Mouse (Mus musculus) heart, adult 2 months (tissue): ENCODE data around the gene Pdlim4. TPM values are rescaled to one million over a fixed set of nuclear protein-coding genes. Genes with fewer than 3 reads are reported as not detected.
A peak's percentile ranks its signal among the peaks of the same experiment; 100 is the strongest.

Experiments used
- DNase-seq, 2 experiments: peaks; one replicate each; pipeline ENCODE4 v3.0.0; 2021
- H3K27ac ChIP-seq: fragments of 200-600 bp; 2 replicates; pipeline ENCODE4 v1.8.1; 2022
- H3K27me3 ChIP-seq: fragments of 200-500 bp; 2 replicates; pipeline ENCODE4 v1.6.1; 2012; ENCODE audit warnings: mild to moderate bottlenecking, low read length, inconsistent platforms, mixed read lengths; ENCODE audit not compliant: control insufficient read depth, insufficient read depth
- H3K36me3 ChIP-seq: fragments of 200-500 bp; 2 replicates; pipeline ENCODE4 v1.6.1; 2012; ENCODE audit warnings: low read length, inconsistent platforms; ENCODE audit not compliant: control insufficient read depth, insufficient read depth
- H3K4me1 ChIP-seq: fragments of 200-500 bp; 2 replicates; pipeline ENCODE4 v1.6.1; 2011; ENCODE audit warnings: low read length; ENCODE audit not compliant: control insufficient read depth, insufficient read depth
- H3K4me3 ChIP-seq: fragments of 200-600 bp; 2 replicates; pipeline ENCODE4 v1.8.1; 2022
- H3K79me2 ChIP-seq: fragments of 200-500 bp; replicated peaks from 2 replicates; pipeline ENCODE4 v1.6.1; 2012; ENCODE audit warnings: mild to moderate bottlenecking, inconsistent platforms, low read length, moderate library complexity, mixed read lengths; ENCODE audit not compliant: control insufficient read depth, insufficient read depth
- H3K9ac ChIP-seq: fragments of 200-500 bp; 2 replicates; pipeline ENCODE4 v1.6.1; 2012; ENCODE audit warnings: low read depth, mild to moderate bottlenecking, control low read depth, inconsistent platforms, low read length, mixed read lengths
- CTCF ChIP-seq: fragments of 200-600 bp; IDR thresholded peaks from 2 replicates; pipeline ENCODE4 v1.8.1; 2022; ENCODE audit warnings: antibody characterized with exemption, mild to moderate bottlenecking, moderate library complexity
- EP300 ChIP-seq: fragments of 200-500 bp; IDR thresholded peaks from 2 replicates; pipeline ENCODE4 v1.6.1; 2011; ENCODE audit warnings: low read depth, low read length, control low read depth; ENCODE audit not compliant: insufficient read depth
- POLR2A ChIP-seq: fragments of 200-500 bp; IDR thresholded peaks from 2 replicates; pipeline ENCODE4 v1.6.1; 2011; ENCODE audit warnings: mild to moderate bottlenecking, low read depth, low read length, control low read depth; ENCODE audit not compliant: insufficient read depth
- WGBS: fragments of 180-500 bp; shearing (Covaris S2); methylation state at CpG from one replicate; pipeline ENCODE4 v1.1.7; 2018; 5-methylcytosine and 5-hydroxymethylcytosine counted together
- intact Hi-C: fragments of 180-260 bp; cut with DNase I; formaldehyde crosslinking; loops from one replicate; pipeline ENCODE4 v1.15.1; 2025
- polyA plus RNA-seq: library from polyadenylated mRNA; depleted of rRNA; stranded (reverse); fragments of >200 nt; gene quantifications from 2 replicates; pipeline ENCODE4 v1.2.3, GENCODE M21; 2012
- total RNA-seq, 2 experiments: library from RNA; stranded (reverse); gene quantifications; 2 replicates each; pipeline ENCODE4 v1.2.3; 2021

Pdlim4 gene
- total and polyA plus RNA-seq, 3 experiments: 30.8 to 57.6 (median 33.8) TPM

DNA sequence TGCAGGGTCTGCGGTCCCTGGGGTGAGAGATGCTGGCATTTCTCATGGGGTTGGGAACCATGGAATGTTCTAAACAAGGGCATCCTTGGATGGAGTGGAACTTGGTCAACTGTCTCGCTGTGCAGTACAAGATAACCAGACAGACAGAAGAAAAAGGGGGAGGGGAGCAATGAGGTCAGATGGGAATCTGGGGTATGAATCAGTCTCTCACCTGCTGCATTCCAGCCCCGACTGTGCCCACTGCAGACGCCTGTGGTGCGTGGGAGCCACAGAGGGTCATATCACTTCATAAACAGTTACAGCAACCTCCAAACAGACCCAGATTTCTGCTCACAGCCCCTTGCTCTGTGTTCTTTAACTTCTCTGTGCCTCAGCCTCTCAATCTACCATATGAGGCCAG is 2.4 kb downstream of the Pdlim4 start:
- no peaks in the 10 kb centered on the region for H3K36me3 ChIP-seq
- no peak overlapping the region for H3K27ac ChIP-seq
- no peak overlapping the region for H3K9ac ChIP-seq
- H3K79me2 ChIP-seq: no peaks in the 10 kb centered on the region
- TF ChIP-seq CTCF (no peak), EP300 (no peak), POLR2A (no peak)
- H3K27me3 ChIP-seq: no peaks in the 10 kb centered on the region
- H3K4me3 ChIP-seq: no peak overlapping the region
- WGBS: 71% methylated on average over 5 of the region's 5 CpGs
- DNase-seq: no peak
- intact Hi-C loops: no loop called here
- peaks cover 21% of the 10 kb centered on the region; the same call in 1 of the 2 replicates for H3K4me1 ChIP-seq

DNA sequence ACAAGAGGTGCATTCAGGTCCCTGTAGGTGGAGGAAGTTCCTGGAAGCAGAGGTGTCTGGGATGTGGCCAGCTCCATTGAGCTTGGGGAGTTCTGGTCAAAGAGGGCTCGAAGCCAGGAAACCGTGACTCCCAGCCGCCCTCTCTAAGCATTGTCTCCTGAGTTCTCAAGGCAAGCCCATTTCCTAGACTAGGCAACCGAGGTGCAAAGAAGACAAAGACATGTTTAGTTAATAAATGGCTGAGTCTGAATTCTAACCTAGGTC is 3.0 kb downstream of the Pdlim4 start:
- Histone ChIP-seq H3K4me3 (no peak overlapping the region), H3K9ac (no peak overlapping the region), H3K79me2 (no peaks in the 10 kb centered on the region), H3K4me1 (peaks cover 22% of the 10 kb centered on the region), H3K27me3 (no peaks in the 10 kb centered on the region), H3K36me3 (no peaks in the 10 kb centered on the region), H3K27ac (peak overlapping the region; percentile 41)
- DNase-seq: peak; percentile 40 to 58
- intact Hi-C loops: no loop called here
- 24% methylated on average over 4 of the region's 4 CpGs for WGBS
- 0 out of 2 replicates have a peak, but pooled peaks have one; percentile 20 for TF ChIP-seq EP300
- no peak for TF ChIP-seq POLR2A
- TF ChIP-seq CTCF: no peak

GRCm38 (mm10) chr11:54065106-54065914 is 3.5 kb downstream of the Pdlim4 start:
- TF ChIP-seq EP300: no peak
- no peak for TF ChIP-seq POLR2A
- no peak for TF ChIP-seq CTCF
- Histone ChIP-seq H3K79me2 (no peaks in the 10 kb centered on the region), H3K36me3 (no peaks in the 10 kb centered on the region), H3K4me1 (peaks cover 24% of the 10 kb centered on the region), H3K4me3 (no peak overlapping the region), H3K27ac (peak overlapping the region; percentile 41), H3K9ac (no peak overlapping the region), H3K27me3 (no peaks in the 10 kb centered on the region)
- intact Hi-C loops: no loop called here
- peak in 1 of 2 experiments; percentile 44 for DNase-seq
- WGBS: 55% methylated on average over 12 of the region's 12 CpGs

GRCm38 (mm10) chr11:54064412-54064978 is 4.3 kb downstream of the Pdlim4 start:
- Histone ChIP-seq H3K79me2 (no peaks in the 10 kb centered on the region), H3K9ac (no peak overlapping the region), H3K4me1 (peaks cover 27% of the 10 kb centered on the region), H3K36me3 (no peaks in the 10 kb centered on the region), H3K27me3 (no peaks in the 10 kb centered on the region), H3K4me3 (no peak overlapping the region), H3K27ac (peak overlapping the region; percentile 53)
- TF ChIP-seq CTCF: no peak
- peak; percentile 44; the same call in 1 of the 2 replicates for TF ChIP-seq EP300
- WGBS: 53% methylated on average over 3 of the region's 3 CpGs
- peak in 1 of 2 experiments; percentile 77 for DNase-seq
- intact Hi-C loops: no loop called here

DNA sequence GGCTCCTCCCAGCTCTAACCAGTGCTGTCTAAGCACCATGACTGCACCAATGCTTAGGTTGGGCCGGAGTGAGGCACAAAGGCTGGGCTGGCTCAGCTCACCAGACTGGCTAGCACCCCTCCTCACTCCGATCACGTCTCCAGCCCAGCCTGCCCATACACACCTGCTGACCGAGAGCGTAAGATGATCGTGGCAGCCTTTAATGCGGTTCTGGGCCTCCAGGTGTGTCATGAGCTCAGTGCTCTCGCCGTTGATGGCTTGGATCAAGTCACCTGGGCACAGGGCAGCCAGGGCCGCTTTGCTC is 5.4 kb downstream of the Pdlim4 start:
- no peaks in the 10 kb centered on the region for H3K36me3 ChIP-seq
- intact Hi-C loops: loop anchor here (2.0 kb wide), 1 partner anchor 25 kb away; no protein-coding TSS in a partner anchor

DNA sequence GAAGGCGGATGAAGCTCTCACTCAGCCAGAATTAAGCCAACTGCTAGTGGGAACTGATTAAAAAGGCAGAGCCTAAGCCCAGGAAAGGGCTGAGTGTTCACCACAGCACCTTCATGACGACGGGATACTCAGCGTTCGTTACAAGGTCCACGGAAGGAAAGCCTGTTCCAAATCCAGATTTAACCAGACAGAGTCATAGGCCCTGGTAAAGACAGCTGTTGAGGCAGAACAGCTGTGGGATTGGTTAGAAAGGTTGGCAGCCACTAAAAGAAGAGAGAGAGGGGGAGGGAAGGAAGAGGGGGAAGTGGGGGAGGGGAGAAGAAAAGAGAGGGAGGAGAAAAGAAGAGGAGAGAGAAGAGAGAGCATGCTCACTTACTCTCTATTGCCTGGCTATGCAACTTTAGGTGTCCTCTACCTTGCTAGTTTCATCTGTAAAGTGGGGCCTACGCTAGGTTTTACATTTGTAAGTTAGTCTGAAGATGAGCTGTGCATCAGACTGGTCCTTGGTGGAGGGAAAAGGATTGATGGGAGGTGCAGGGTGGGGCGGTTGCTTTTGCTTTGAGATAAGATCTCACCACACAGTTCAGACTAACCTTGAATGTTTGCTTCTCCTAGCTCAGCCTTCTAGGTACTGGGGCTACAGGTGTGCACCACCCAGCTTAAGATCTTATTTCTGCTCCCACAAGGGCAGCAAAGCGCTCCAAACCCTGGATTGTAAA is 5.9 kb downstream of the Pdlim4 start:
- Histone ChIP-seq H3K36me3 (no peaks in the 10 kb centered on the region), H3K79me2 (no peaks in the 10 kb centered on the region), H3K27me3 (no peaks in the 10 kb centered on the region), H3K4me3 (no peak overlapping the region), H3K4me1 (peaks cover 29% of the 10 kb centered on the region), H3K9ac (no peak overlapping the region), H3K27ac (peak overlapping the region; percentile 42)
- no peak for DNase-seq
- TF ChIP-seq EP300: no peak
- no peak for TF ChIP-seq POLR2A
- TF ChIP-seq CTCF: no peak
- intact Hi-C loops: loop anchor here (2.0 kb wide), 1 partner anchor 26 kb away; no protein-coding TSS in a partner anchor
- 52% methylated on average over 9 of the region's 9 CpGs for WGBS

More for the DNA sequence above, 5.4 kb downstream of the Pdlim4 start:
- DNase-seq: no peak
- Histone ChIP-seq H3K9ac (no peak overlapping the region), H3K79me2 (no peaks in the 10 kb centered on the region), H3K4me1 (peaks cover 32% of the 10 kb centered on the region), H3K27ac (no peak overlapping the region; the same call in 1 of the 2 replicates), H3K27me3 (no peaks in the 10 kb centered on the region), H3K4me3 (no peak overlapping the region)
- TF ChIP-seq POLR2A: no peak
- TF ChIP-seq CTCF: no peak
- no peak for TF ChIP-seq EP300
- 90% methylated on average over 10 of the region's 10 CpGs for WGBS
